Mouse (Mus musculus): ENCODE data around the gene Zfp956. TPM values are rescaled to one million over a fixed set of nuclear protein-coding genes. Genes with fewer than 3 reads are reported as not detected.

Gene Zfp956
- polyA plus RNA-seq, 1 experiment from 2014 or later = 13.3 TPM

DNA sequence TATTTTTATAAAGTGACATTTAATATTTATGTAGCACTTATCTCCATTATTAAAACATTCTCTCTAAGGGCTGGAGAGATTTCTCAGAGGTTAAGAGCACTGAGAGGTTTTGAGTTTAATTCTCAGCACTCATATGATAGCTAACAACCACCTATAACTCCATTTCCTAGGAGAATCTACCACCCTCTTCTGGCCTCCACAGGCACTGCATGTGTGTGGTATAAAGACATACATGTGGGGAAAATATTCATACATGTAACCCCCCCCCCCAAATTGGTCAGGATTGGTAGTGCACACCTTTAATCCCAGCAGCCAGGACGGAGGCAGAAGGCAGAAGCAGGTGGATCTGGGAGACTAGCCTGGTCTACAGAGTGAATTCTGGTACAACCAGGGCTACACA lies 21.4 kb downstream of the Zfp956 start:
- WGBS = 65% methylated on average over 1 of the region's 1 CpGs
- Histone ChIP-seq H3K4me3 (replicated peaks) (no peak overlapping the region), H3K9ac (replicated peaks) (no peak overlapping the region), H3K27me3 (no peaks in the 10 kb centered on the region), H3K4me1 (replicated peaks) (no peaks in the 10 kb centered on the region), H3K9me3 (no peaks in the 10 kb centered on the region), H3K36me3 (no peaks in the 10 kb centered on the region), H3K4me2 (no peak overlapping the region), H3K27ac (no peak overlapping the region)
- ATAC-seq (ENCODE audit: insufficient number of reproducible peaks, insufficient read depth, low FRiP score, low TSS enrichment, low read depth) = no peak

GRCm38 (mm10) chr6:47978897-47979368 lies 25.7 kb downstream of the Zfp956 start:
- no peak for ATAC-seq (ENCODE audit: insufficient number of reproducible peaks, insufficient read depth, low FRiP score, low TSS enrichment, low read depth)
- no peak overlapping the region for H3K4me3 ChIP-seq (replicated peaks)

GRCm38 (mm10) chr6:47983936-47984335 lies 30.7 kb downstream of the Zfp956 start:
- no peaks in the 10 kb centered on the region for H3K9me3 ChIP-seq
- H3K4me3 ChIP-seq (replicated peaks) = no peak overlapping the region
- no peak overlapping the region for H3K27ac ChIP-seq
- no peaks in the 10 kb centered on the region for H3K4me1 ChIP-seq (replicated peaks)
- no peaks in the 10 kb centered on the region for H3K27me3 ChIP-seq
- H3K36me3 ChIP-seq = no peaks in the 10 kb centered on the region
- H3K9ac ChIP-seq (replicated peaks) = no peak overlapping the region
- H3K4me2 ChIP-seq = no peak overlapping the region
- no peak for ATAC-seq (ENCODE audit: insufficient number of reproducible peaks, insufficient read depth, low FRiP score, low TSS enrichment, low read depth)
- 8% methylated on average over 2 of the region's 2 CpGs for WGBS

More at GRCm38 (mm10) chr6:47978897-47979368, 25.7 kb downstream of the Zfp956 start:
- Histone ChIP-seq H3K4me1 (replicated peaks) (no peaks in the 10 kb centered on the region), H3K27ac (no peak overlapping the region), H3K36me3 (no peaks in the 10 kb centered on the region), H3K9me3 (no peaks in the 10 kb centered on the region), H3K4me2 (no peak overlapping the region), H3K27me3 (no peaks in the 10 kb centered on the region), H3K9ac (replicated peaks) (no peak overlapping the region)
- WGBS = 19% methylated on average over 6 of the region's 6 CpGs

DNA sequence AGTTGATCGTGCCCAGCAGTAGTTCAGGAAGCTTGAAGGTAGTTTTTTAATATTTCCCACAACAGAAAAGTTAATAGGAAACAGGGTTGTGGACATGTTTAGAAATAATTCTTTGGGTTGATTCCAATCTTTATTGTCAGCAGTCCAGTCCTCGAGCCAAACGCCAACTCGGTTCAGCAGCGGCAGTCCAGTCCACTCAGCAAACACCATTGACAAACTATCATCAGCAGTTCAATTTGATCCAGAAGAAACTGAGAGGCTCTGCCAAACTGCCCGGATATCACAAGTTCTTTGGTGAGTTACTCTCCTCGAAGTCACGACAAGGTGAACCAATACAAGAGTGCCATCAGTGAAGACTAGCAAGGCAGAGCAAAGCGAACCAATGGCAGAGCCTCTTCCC lies 42.5 kb downstream of the Zfp956 start:
- no peak overlapping the region for H3K4me3 ChIP-seq (replicated peaks)
- H3K4me1 ChIP-seq (replicated peaks) = no peaks in the 10 kb centered on the region
- H3K27ac ChIP-seq = no peak overlapping the region
- no peak overlapping the region for H3K4me2 ChIP-seq
- WGBS = 88% methylated on average over 9 of the region's 9 CpGs
- H3K9me3 ChIP-seq = no peaks in the 10 kb centered on the region
- no peak overlapping the region for H3K9ac ChIP-seq (replicated peaks)
- no peaks in the 10 kb centered on the region for H3K27me3 ChIP-seq
- ATAC-seq (ENCODE audit: insufficient number of reproducible peaks, insufficient read depth, low FRiP score, low TSS enrichment, low read depth) = no peak
- no peaks in the 10 kb centered on the region for H3K36me3 ChIP-seq

DNA sequence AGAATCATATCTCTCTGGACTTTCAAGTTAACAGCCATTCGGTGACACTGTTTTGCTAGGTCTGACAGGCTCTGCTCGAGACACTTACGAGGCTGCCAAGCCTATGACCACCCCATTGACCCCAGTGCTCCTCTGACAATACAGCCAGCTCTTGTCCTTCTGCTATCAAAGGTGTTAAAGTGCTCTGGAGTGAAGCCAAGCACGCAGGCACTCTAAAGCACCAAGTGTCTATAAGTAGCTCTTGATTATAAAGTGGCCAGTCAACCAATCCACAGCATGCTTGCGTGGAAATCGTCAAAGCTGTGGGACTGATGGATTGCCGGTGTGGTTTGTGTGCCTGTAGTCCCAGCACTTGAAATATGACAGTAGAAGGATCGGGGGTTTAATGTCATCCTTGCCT lies 57.5 kb downstream of the Zfp956 start:
- no peaks in the 10 kb centered on the region for H3K27me3 ChIP-seq
- no peak overlapping the region for H3K9ac ChIP-seq (replicated peaks)
- no peak for ATAC-seq (ENCODE audit: insufficient number of reproducible peaks, insufficient read depth, low FRiP score, low TSS enrichment, low read depth)
- no peaks in the 10 kb centered on the region; the same call in 1 of the 2 replicates for H3K4me1 ChIP-seq (replicated peaks)
- H3K9me3 ChIP-seq = no peaks in the 10 kb centered on the region
- H3K4me2 ChIP-seq = no peak overlapping the region
- H3K4me3 ChIP-seq (replicated peaks) = no peak overlapping the region
- WGBS = 64% methylated on average over 8 of the region's 8 CpGs
- H3K27ac ChIP-seq = no peak overlapping the region
- H3K36me3 ChIP-seq = no peaks in the 10 kb centered on the region

Other genes with a start within 250 kb of the Zfp956 start
- gene Pdia4, start 140.0 kb upstream of the Zfp956 start, polyA plus RNA-seq (2016; fragmentation: Nextera tagmentation; extraction: Ambion mirVana) = 273 and 276 TPM in 2 replicates
- 7.1 and 7.2 TPM in 2 replicates for gene Zfp786, start 122.5 kb upstream of the Zfp956 start, polyA plus RNA-seq (2016; fragmentation: Nextera tagmentation; extraction: Ambion mirVana)
- 10.7 and 11.8 TPM in 2 replicates for gene Zfp398, start 117.7 kb upstream of the Zfp956 start, polyA plus RNA-seq (2016; fragmentation: Nextera tagmentation; extraction: Ambion mirVana)
- gene Zfp282, start 76.2 kb upstream of the Zfp956 start, polyA plus RNA-seq (2016; fragmentation: Nextera tagmentation; extraction: Ambion mirVana) = 25.3 and 26.5 TPM in 2 replicates
- gene Zfp212, start 32.9 kb upstream of the Zfp956 start, polyA plus RNA-seq (2016; fragmentation: Nextera tagmentation; extraction: Ambion mirVana) = 20.5 and 20.9 TPM in 2 replicates
- 10.3 and 10.8 TPM in 2 replicates for gene Zfp777, start 95.5 kb downstream of the Zfp956 start, polyA plus RNA-seq (2016; fragmentation: Nextera tagmentation; extraction: Ambion mirVana)
- gene Zfp746, start 133.2 kb downstream of the Zfp956 start, polyA plus RNA-seq (2016; fragmentation: Nextera tagmentation; extraction: Ambion mirVana) = 34.8 and 35.3 TPM in 2 replicates

All from limb, embryonic 12.5 days (tissue).